Mouse (Mus musculus): ENCODE results near the gene Asic3. TPM values are rescaled to one million over a fixed set of nuclear protein-coding genes. Genes with fewer than 3 reads are reported as not detected.
A peak's percentile ranks its signal among the peaks of the same experiment; 100 is the strongest.

Gene Asic3
- polyA plus RNA-seq, 1 experiment from 2014 or later, result 0.80 TPM

DNA sequence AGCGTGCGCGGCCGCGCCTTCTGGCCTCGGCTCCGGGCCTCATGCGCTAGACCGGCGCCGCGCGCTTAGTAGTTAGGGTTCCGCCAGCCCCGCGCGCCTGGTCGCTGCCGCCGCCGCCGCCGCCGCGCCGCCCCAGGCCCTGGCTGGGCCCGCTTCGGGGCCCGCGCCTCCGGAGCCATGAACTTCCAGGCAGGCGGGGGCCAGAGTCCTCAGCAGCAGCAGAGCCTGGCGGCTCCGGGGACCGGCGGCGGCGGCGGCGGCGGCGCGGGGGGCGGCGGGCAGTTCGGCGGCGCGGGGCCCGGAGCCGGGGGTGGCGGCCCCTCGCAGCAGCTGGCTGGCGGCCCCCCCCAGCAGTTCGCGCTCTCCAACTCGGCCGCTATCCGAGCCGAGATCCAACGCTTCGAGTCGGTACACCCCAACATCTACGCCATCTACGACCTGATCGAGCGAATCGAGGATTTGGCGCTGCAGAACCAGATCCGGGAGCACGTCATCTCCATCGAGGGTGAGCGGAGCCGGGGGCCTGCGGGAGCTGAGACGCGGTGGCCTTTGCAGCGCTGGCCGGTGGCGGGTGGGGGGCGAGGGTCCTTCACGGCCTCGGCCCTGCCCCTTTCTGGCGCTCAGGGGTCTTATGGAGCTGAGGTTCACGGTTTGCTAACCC is 39.0 kb downstream of the Asic3 start, which contains the start of gene Agap3:
Agap3 (plus strand) TSS at position 148 of the 661 bp plus-strand sequence.
- H3K4me1 ChIP-seq (replicated peaks; ENCODE audit: control insufficient read depth, insufficient read depth, low read length), result peaks cover 52% of the 10 kb centered on the region
- 0 out of 2 replicates have a peak, but pooled peaks cover 4% of the 10 kb centered on the region for H3K27me3 ChIP-seq (ENCODE audit: control insufficient read depth, insufficient read depth, low read length)
- peak; percentile 55 for DNase-seq (ENCODE audit: low spot score)
- peak within 1 kb of the TSS; percentile 90 for H3K9ac ChIP-seq
- under 1% methylated on average over 58 of the region's 85 CpGs for WGBS
- ATAC-seq (ENCODE audit: low FRiP score), result no peak
- H3K4me3 ChIP-seq (replicated peaks; ENCODE audit: low read length), result peak within 1 kb of the TSS; percentile 86
- no peaks in the 10 kb centered on the region for H3K9me3 ChIP-seq (ENCODE audit: control insufficient read depth, low read length)
- H3K27ac ChIP-seq, result peak within 1 kb of the TSS; percentile 92
- peak within 1 kb of the TSS; percentile 96 for H3K4me2 ChIP-seq (replicated peaks)
- 0 out of 2 replicates have a peak, but pooled peaks cover 2% of the 10 kb centered on the region for H3K36me3 ChIP-seq (replicated peaks; ENCODE audit: control insufficient read depth, insufficient read depth)

DNA sequence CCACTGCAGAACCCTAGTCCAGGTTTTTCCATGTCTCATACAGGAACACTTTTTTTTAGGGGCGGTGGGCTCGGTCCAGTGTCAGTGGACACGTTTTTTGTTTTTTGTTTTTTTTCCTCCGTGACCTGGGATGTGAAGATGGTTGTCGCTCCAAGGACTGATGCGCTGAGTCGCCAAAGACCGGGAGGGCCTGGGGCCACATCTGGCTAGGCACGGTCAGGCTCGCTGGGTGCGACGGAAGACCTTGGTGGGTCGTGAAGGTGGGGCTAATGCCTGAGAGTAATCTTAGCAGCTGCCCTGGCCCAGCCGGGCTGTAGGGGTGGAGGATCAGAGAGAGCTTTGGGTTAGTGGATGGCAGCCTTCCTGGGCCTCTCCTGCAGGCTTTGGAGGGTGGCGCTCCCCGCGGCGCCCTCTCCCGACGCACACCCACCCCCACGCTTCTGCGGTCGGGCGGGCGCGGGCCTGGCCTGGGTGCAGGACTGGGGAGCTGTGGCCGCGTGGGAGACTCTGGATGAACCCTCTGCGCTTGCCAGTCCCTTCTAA is 39.6 kb downstream of the Asic3 start:
- Histone ChIP-seq H3K9me3 (ENCODE audit: control insufficient read depth, low read length) (no peaks in the 10 kb centered on the region), H3K27me3 (ENCODE audit: control insufficient read depth, insufficient read depth, low read length) (0 out of 2 replicates have a peak, but pooled peaks cover 4% of the 10 kb centered on the region), H3K4me1 (replicated peaks; ENCODE audit: control insufficient read depth, insufficient read depth, low read length) (peaks cover 48% of the 10 kb centered on the region), H3K36me3 (replicated peaks; ENCODE audit: control insufficient read depth, insufficient read depth) (0 out of 2 replicates have a peak, but pooled peaks cover 8% of the 10 kb centered on the region), H3K27ac (peak overlapping the region; percentile 92), H3K4me2 (replicated peaks) (peak overlapping the region; percentile 96), H3K4me3 (replicated peaks; ENCODE audit: low read length) (peak overlapping the region; percentile 86), H3K9ac (peak overlapping the region; percentile 90)
- DNase-seq (ENCODE audit: low spot score), result no peak
- WGBS, result under 1% methylated on average over 24 of the region's 29 CpGs
- peak; percentile 1; the same call in 1 of the 2 replicates for ATAC-seq (ENCODE audit: low FRiP score)

DNA sequence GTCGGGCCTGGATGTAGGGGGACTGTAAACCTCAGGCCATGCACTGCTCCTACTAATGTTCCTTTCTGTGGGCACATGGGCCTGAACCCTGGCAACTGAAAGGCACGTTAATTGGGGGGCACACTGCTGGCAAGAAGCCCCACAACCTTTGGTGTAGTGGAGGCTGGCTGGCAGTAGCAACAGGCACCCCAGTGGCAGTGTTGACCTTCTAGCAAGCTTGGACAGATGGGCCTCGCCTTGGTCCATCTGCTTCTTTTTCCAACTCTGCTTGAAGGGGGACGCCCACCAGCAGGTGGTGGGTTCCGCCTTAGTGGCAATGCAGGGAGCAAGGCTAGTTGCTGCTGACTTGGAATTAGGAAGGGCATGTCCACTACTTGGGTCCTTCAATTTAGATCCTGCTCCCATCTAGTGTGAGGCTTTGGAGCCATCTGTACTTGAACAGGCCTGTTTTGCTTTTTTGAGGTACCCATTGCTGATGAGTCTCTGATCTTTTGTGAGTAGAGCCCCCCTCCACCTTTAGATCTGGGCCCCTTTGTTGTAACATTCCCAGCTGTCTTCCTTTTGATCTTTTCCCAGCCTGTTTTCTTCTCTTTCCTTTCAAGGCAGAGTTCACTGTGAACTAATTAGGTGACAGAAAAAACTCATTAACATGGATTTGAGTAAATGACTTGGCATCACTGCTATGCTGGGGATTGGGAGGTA is 40.2 kb downstream of the Asic3 start:
- Histone ChIP-seq H3K27ac (peak overlapping the region; percentile 92), H3K9ac (peak overlapping the region; percentile 90), H3K27me3 (ENCODE audit: control insufficient read depth, insufficient read depth, low read length) (0 out of 2 replicates have a peak, but pooled peaks cover 4% of the 10 kb centered on the region), H3K4me2 (replicated peaks) (peak overlapping the region; percentile 96), H3K9me3 (ENCODE audit: control insufficient read depth, low read length) (no peaks in the 10 kb centered on the region), H3K4me1 (replicated peaks; ENCODE audit: control insufficient read depth, insufficient read depth, low read length) (peaks cover 43% of the 10 kb centered on the region), H3K36me3 (replicated peaks; ENCODE audit: control insufficient read depth, insufficient read depth) (0 out of 2 replicates have a peak, but pooled peaks cover 8% of the 10 kb centered on the region), H3K4me3 (replicated peaks; ENCODE audit: low read length) (peak overlapping the region; percentile 86)
- WGBS, result 3% methylated on average over 5 of the region's 5 CpGs
- ATAC-seq (ENCODE audit: low FRiP score) (no peak; the same call in 1 of the 2 replicates), DNase-seq (ENCODE audit: low spot score) (no peak)

GRCm38 (mm10) chr5:24453985-24454303 is 40.8 kb downstream of the Asic3 start:
- 0 out of 2 replicates have a peak, but pooled peaks cover 8% of the 10 kb centered on the region for H3K36me3 ChIP-seq (replicated peaks; ENCODE audit: control insufficient read depth, insufficient read depth)
- H3K4me2 ChIP-seq (replicated peaks), result peak overlapping the region; percentile 96
- peak overlapping the region; percentile 90 for H3K9ac ChIP-seq
- H3K27ac ChIP-seq, result peak overlapping the region; percentile 49; the same call in 1 of the 2 replicates
- peaks cover 42% of the 10 kb centered on the region for H3K4me1 ChIP-seq (replicated peaks; ENCODE audit: control insufficient read depth, insufficient read depth, low read length)
- 14% methylated on average over 2 of the region's 2 CpGs for WGBS
- H3K9me3 ChIP-seq (ENCODE audit: control insufficient read depth, low read length), result no peaks in the 10 kb centered on the region
- H3K27me3 ChIP-seq (ENCODE audit: control insufficient read depth, insufficient read depth, low read length), result 0 out of 2 replicates have a peak, but pooled peaks cover 4% of the 10 kb centered on the region
- peak overlapping the region; percentile 86 for H3K4me3 ChIP-seq (replicated peaks; ENCODE audit: low read length)
- DNase-seq (ENCODE audit: low spot score) (no peak), ATAC-seq (ENCODE audit: low FRiP score) (no peak)

DNA sequence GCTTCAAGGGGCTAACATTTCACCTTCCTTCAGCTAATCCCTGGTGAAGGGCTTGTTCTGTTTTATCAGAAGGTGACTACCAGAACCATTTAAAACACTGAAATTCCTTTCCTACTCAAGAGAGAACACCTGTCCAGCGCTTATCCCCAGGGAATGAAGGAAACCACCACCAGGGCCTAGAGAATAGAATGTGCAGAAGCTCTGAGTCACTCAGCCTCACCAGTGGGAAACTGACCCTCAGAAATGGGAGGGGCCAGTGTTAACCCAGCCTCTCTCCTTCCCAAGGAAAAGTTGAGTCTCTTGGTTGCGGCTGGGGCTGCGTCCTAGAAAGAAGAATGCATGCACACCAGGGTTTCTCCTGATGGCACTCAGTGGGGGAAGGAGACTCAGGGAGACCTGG is 41.9 kb downstream of the Asic3 start:
- H3K4me3 ChIP-seq (replicated peaks; ENCODE audit: low read length), result no peak overlapping the region; the same call in 1 of the 2 replicates
- peak overlapping the region; percentile 42 for H3K9ac ChIP-seq
- ATAC-seq (ENCODE audit: low FRiP score) (no peak), DNase-seq (ENCODE audit: low spot score) (no peak)
- H3K4me2 ChIP-seq (replicated peaks), result peak overlapping the region; percentile 96
- H3K36me3 ChIP-seq (replicated peaks; ENCODE audit: control insufficient read depth, insufficient read depth), result peaks cover 11% of the 10 kb centered on the region
- 55% methylated on average over 3 of the region's 3 CpGs for WGBS
- H3K9me3 ChIP-seq (ENCODE audit: control insufficient read depth, low read length), result no peaks in the 10 kb centered on the region
- H3K4me1 ChIP-seq (replicated peaks; ENCODE audit: control insufficient read depth, insufficient read depth, low read length), result peaks cover 42% of the 10 kb centered on the region
- no peaks in the 10 kb centered on the region for H3K27me3 ChIP-seq (ENCODE audit: control insufficient read depth, insufficient read depth, low read length)
- H3K27ac ChIP-seq, result peak overlapping the region; percentile 21; the same call in 1 of the 2 replicates

DNA sequence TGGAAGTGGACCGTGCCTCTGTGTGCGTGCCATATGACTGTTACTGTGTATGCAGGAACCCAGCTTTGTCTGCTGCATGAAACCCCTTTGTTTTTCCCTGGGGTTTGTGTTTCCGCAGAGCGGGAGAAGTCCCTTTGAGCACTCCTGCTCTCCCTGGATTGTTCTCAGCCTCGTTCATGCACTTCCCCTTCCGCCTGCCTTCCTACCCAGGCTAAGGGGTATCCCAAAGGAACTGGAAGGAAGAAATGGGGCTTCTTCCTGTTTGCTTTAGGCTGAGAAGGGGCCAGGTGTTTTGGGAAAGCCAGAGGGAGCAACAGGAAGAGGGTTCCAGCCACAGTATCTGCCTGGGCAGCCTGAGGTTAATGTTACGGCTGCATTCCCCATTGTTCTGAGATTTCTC is 42.4 kb downstream of the Asic3 start:
- H3K27me3 ChIP-seq (ENCODE audit: control insufficient read depth, insufficient read depth, low read length), result no peaks in the 10 kb centered on the region
- peaks cover 42% of the 10 kb centered on the region for H3K4me1 ChIP-seq (replicated peaks; ENCODE audit: control insufficient read depth, insufficient read depth, low read length)
- DNase-seq (ENCODE audit: low spot score) (no peak), ATAC-seq (ENCODE audit: low FRiP score) (no peak)
- H3K9me3 ChIP-seq (ENCODE audit: control insufficient read depth, low read length), result no peaks in the 10 kb centered on the region
- no peak overlapping the region for H3K4me3 ChIP-seq (replicated peaks; ENCODE audit: low read length)
- H3K27ac ChIP-seq, result peak overlapping the region; percentile 21; the same call in 1 of the 2 replicates
- peak overlapping the region; percentile 42 for H3K9ac ChIP-seq
- WGBS, result 52% methylated on average over 7 of the region's 7 CpGs
- peaks cover 17% of the 10 kb centered on the region for H3K36me3 ChIP-seq (replicated peaks; ENCODE audit: control insufficient read depth, insufficient read depth)
- H3K4me2 ChIP-seq (replicated peaks), result peak overlapping the region; percentile 96

DNA sequence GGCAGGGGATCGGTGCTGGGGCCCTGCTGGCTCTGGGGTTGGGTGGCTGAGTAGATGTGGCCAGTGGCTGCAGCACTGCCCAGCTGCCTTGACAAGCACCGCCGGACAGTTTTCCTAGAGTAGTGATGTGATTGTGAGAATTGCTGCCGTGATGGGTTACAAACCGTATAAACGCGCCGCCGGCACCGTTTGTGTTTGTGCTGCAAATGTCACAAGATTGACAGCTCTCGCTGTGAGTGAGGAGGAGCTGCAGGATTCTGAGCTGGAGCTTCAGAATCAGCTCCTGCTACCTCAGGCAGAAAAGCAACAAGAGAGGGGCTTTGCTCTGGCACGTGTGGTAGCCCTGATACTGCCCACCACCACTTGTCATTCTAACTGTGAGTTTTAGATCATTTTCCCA is 53.6 kb downstream of the Asic3 start:
- no peaks in the 10 kb centered on the region for H3K27me3 ChIP-seq (ENCODE audit: control insufficient read depth, insufficient read depth, low read length)
- DNase-seq (ENCODE audit: low spot score) (no peak), ATAC-seq (ENCODE audit: low FRiP score) (no peak)
- H3K9me3 ChIP-seq (ENCODE audit: control insufficient read depth, low read length), result no peaks in the 10 kb centered on the region
- 24% methylated on average over 12 of the region's 12 CpGs for WGBS
- H3K9ac ChIP-seq, result no peak overlapping the region
- H3K4me3 ChIP-seq (replicated peaks; ENCODE audit: low read length), result no peak overlapping the region
- peaks cover 16% of the 10 kb centered on the region for H3K4me1 ChIP-seq (replicated peaks; ENCODE audit: control insufficient read depth, insufficient read depth, low read length)
- H3K36me3 ChIP-seq (replicated peaks; ENCODE audit: control insufficient read depth, insufficient read depth), result no peaks in the 10 kb centered on the region
- no peak overlapping the region for H3K4me2 ChIP-seq (replicated peaks)
- no peak overlapping the region for H3K27ac ChIP-seq
